Mouse (Mus musculus) cerebellum, adult 2 months (tissue): ENCODE measurements at regions not wholly inside any gene's neighbourhood (a gene's known extent, or its start where the extent isn't known, plus 50 kb on each side); places are given as distances from the start of the nearest gene placed in this dataset.
"Not testable (repeated sequence)": the region's sequence is repeated elsewhere in the genome, so short reads cannot be mapped to it uniquely, and the experiment has no call there.

ENCODE experiments used
- CTCF ChIP-seq: fragments of 200-500 bp; IDR thresholded peaks from 2 replicates; pipeline ENCODE4 v1.5.1; 2011; ENCODE audit warnings: low read depth, mild to moderate bottlenecking, control low read depth, low read length, moderate library complexity, borderline replicate concordance; ENCODE audit not compliant: insufficient read depth
- POLR2A ChIP-seq: fragments of 200-500 bp; IDR thresholded peaks from 2 replicates; pipeline ENCODE4 v1.6.1; 2011; ENCODE audit warnings: low read length, control low read depth, borderline replicate concordance; ENCODE audit not compliant: insufficient read depth

DNA sequence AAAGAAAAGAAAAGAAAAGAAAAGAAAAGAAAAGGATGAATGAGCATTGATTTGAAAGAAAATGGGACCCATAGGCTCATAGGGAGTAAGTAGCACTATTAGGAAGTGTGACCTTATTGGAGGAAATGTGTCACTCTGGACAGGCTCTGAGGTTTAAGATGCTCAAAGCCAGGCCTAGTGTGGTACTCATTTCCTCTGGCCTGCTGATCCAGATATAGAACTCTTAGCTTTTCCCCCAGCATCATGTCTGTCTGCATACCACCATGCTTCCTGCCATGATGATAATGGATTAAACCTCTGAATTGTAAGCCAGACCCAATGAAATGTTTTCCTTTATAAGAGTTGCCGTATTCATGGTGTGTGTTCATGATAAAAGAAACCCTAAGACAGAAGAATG, 206.9 kb downstream of the Samd9l start:
- TF ChIP-seq CTCF, POLR2A: not testable (repeated sequence)
